Mouse (Mus musculus): ENCODE measurements around the gene Sertad1.

Gene Sertad1

GRCm38 (mm10) chr7:27486770-27487697, at the start of gene Sertad1:
Gene Sertad1 (plus strand): TSS chr7:27486910.
- DNase-seq (ENCODE audit: low spot score), result peak; percentile 100

- no peak for DNase-seq (ENCODE audit: low spot score)
Observed at GRCm38 (mm10) chr7:27437544-27437943, 49.2 kb upstream of the Sertad1 start.

- no peak for DNase-seq (ENCODE audit: low spot score)
Observed at GRCm38 (mm10) chr7:27440014-27440413, 46.7 kb upstream of the Sertad1 start.

GRCm38 (mm10) chr7:27446051-27446450, 40.7 kb upstream of the Sertad1 start:
- DNase-seq (ENCODE audit: low spot score), result no peak

- peak; percentile 10 for DNase-seq (ENCODE audit: low spot score)
Observed at GRCm38 (mm10) chr7:27446521-27447418, 39.9 kb upstream of the Sertad1 start.

- DNase-seq (ENCODE audit: low spot score), result peak; percentile 99
Observed at GRCm38 (mm10) chr7:27447419-27448286, 39.1 kb upstream of the Sertad1 start, which contains the start of the genes Sptbn4 and Blvrb. Gene Sptbn4 (minus strand): TSS chr7:27447686. Gene Blvrb (plus strand): TSS chr7:27447978.

GRCm38 (mm10) chr7:27448421-27449206, 38.1 kb upstream of the Sertad1 start:
- peak; percentile 42 for DNase-seq (ENCODE audit: low spot score)

- peak; percentile 30 for DNase-seq (ENCODE audit: low spot score)
Observed at GRCm38 (mm10) chr7:27449256-27449862, 37.4 kb upstream of the Sertad1 start.

- no peak for DNase-seq (ENCODE audit: low spot score)
Observed at GRCm38 (mm10) chr7:27451359-27451758, 35.4 kb upstream of the Sertad1 start.

GRCm38 (mm10) chr7:27452206-27452770, 34.4 kb upstream of the Sertad1 start:
- peak; percentile 49 for DNase-seq (ENCODE audit: low spot score)

GRCm38 (mm10) chr7:27454461-27455121, 32.1 kb upstream of the Sertad1 start:
- no peak for DNase-seq (ENCODE audit: low spot score)

GRCm38 (mm10) chr7:27455273-27455672, 31.4 kb upstream of the Sertad1 start:
- DNase-seq (ENCODE audit: low spot score), result no peak

GRCm38 (mm10) chr7:27458614-27459013, 28.1 kb upstream of the Sertad1 start:
- no peak for DNase-seq (ENCODE audit: low spot score)

- DNase-seq (ENCODE audit: low spot score), result no peak
Observed at GRCm38 (mm10) chr7:27459640-27460039, 27.1 kb upstream of the Sertad1 start.

GRCm38 (mm10) chr7:27460477-27460876, 26.2 kb upstream of the Sertad1 start:
- no peak for DNase-seq (ENCODE audit: low spot score)

- no peak for DNase-seq (ENCODE audit: low spot score)
Observed at GRCm38 (mm10) chr7:27467648-27468047, 19.1 kb upstream of the Sertad1 start.

GRCm38 (mm10) chr7:27471390-27472120, 15.2 kb upstream of the Sertad1 start:
- DNase-seq (ENCODE audit: low spot score), result no peak

GRCm38 (mm10) chr7:27472596-27472995, 14.1 kb upstream of the Sertad1 start:
- no peak for DNase-seq (ENCODE audit: low spot score)
